Mouse (Mus musculus): Measurements from ENCODE around the gene Slc15a5. TPM values are rescaled to one million over a fixed set of nuclear protein-coding genes. Genes with fewer than 3 reads are reported as not detected.

Gene Slc15a5
- polyA plus RNA-seq, 1 experiment from 2014 or later, result not detected

- no peaks in the 10 kb centered on the region for H3K36me3 ChIP-seq
- 62% methylated on average over 1 of the region's 1 CpGs for WGBS
- H3K9me3 ChIP-seq, result no peaks in the 10 kb centered on the region
- no peak for ATAC-seq
- H3K4me2 ChIP-seq (replicated peaks), result no peak overlapping the region
- H3K9ac ChIP-seq, result no peak overlapping the region
- no peak overlapping the region for H3K4me3 ChIP-seq (replicated peaks)
- no peak overlapping the region for H3K27ac ChIP-seq
- H3K4me1 ChIP-seq (replicated peaks), result no peaks in the 10 kb centered on the region
- H3K27me3 ChIP-seq (replicated peaks), result no peaks in the 10 kb centered on the region
These were observed 143.4 kb downstream of the Slc15a5 start for GRCm38 (mm10) chr6:137936268-137936667.

DNA sequence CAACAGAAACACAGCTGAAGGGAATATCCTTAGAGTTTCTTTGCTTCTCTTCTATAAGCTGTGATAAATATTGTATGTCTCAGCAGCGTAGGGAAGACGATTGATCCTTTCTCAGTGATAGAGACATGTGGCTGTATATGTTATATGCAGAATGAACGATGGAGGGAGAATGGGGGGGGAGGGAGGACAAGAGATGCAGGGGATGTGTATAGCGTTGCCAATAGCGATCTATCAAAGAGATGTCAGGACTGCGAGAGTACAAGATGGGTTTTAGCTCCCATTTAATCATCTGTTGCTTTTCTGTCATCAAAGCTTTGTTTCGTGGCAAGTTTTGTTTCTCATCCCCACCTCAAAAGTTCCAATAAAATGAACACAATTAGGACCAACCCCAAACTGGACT, 143.9 kb downstream of the Slc15a5 start:
- ATAC-seq, result no peak
- H3K36me3 ChIP-seq, result no peaks in the 10 kb centered on the region
- no peak overlapping the region for H3K27ac ChIP-seq
- no peak overlapping the region for H3K4me2 ChIP-seq (replicated peaks)
- WGBS, result 69% methylated on average over 7 of the region's 7 CpGs
- no peak overlapping the region for H3K9ac ChIP-seq
- H3K9me3 ChIP-seq, result no peaks in the 10 kb centered on the region
- no peak overlapping the region for H3K4me3 ChIP-seq (replicated peaks)
- no peaks in the 10 kb centered on the region for H3K4me1 ChIP-seq (replicated peaks)
- H3K27me3 ChIP-seq (replicated peaks), result no peaks in the 10 kb centered on the region

DNA sequence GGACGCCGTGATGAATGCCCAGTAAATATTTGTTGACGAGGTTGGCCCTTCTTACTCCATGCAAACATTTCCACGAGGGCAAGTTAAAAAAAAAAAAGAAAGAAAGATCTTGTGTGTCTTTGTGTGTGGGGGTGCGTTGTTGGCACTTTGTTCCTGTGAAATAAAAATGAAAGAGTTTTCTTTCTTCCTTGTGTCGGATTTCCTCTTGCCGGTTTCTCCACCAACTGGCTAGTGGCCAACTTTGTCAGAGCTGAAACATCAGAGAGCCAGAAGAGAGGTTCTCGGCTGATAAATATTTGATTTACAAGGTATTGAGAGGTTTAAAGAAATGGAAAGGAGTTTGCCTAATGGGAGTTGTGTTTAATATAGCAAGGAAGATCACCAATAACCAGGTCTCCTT, 144.4 kb downstream of the Slc15a5 start:
- Histone ChIP-seq H3K4me3 (replicated peaks) (no peak overlapping the region), H3K36me3 (no peaks in the 10 kb centered on the region), H3K9ac (no peak overlapping the region), H3K9me3 (no peaks in the 10 kb centered on the region), H3K4me2 (replicated peaks) (no peak overlapping the region), H3K4me1 (replicated peaks) (no peaks in the 10 kb centered on the region), H3K27ac (no peak overlapping the region), H3K27me3 (replicated peaks) (no peaks in the 10 kb centered on the region)
- 44% methylated on average over 8 of the region's 8 CpGs for whole genome bisulfite sequencing
- no peak for ATAC-seq

- H3K36me3 ChIP-seq, result no peaks in the 10 kb centered on the region
- ATAC-seq, result no peak
- H3K4me2 ChIP-seq (replicated peaks), result no peak overlapping the region
- H3K4me3 ChIP-seq (replicated peaks), result no peak overlapping the region
- no peak overlapping the region for H3K9ac ChIP-seq
- 47% methylated on average over 3 of the region's 3 CpGs for WGBS
- H3K27me3 ChIP-seq (replicated peaks), result no peaks in the 10 kb centered on the region
- no peaks in the 10 kb centered on the region for H3K9me3 ChIP-seq
- H3K27ac ChIP-seq, result no peak overlapping the region
- no peaks in the 10 kb centered on the region for H3K4me1 ChIP-seq (replicated peaks)
These were observed 145.0 kb downstream of the Slc15a5 start for GRCm38 (mm10) chr6:137934545-137935298.

Other genes starting within 250 kb of the Slc15a5 start
- gene Mgst1, start 60.4 kb upstream of the Slc15a5 start, polyA plus RNA-seq (2015; fragmentation: Nextera tagmentation; extraction: Ambion mirVana), result 476 and 482 TPM in 2 replicates